Mouse (Mus musculus) neural tube, embryonic 14.5 days (tissue): Measurements from ENCODE around the gene Rufy3. TPM values are rescaled to one million over a fixed set of nuclear protein-coding genes. Genes with fewer than 3 reads are reported as not detected.
"Not testable (repeated sequence)": the region's sequence is repeated elsewhere in the genome, so short reads cannot be mapped to it uniquely, and the experiment has no call there.

Experiments used
- ATAC-seq: fragments of 200-750 bp; cut with Nextera tagmentation; 2 replicates; pipeline ENCODE4 v1.8.0; 2017; ENCODE audit warnings: low read depth, mild to moderate bottlenecking, moderate TSS enrichment, moderate library complexity
- H3K27ac ChIP-seq: fragments of 300-500 bp; sonication (generic); 2 replicates; pipeline ENCODE4 v1.5.1; 2014; ENCODE audit warnings: low read depth, mild to moderate bottlenecking, control low read depth, low read length, moderate library complexity, mixed read lengths
- H3K27me3 ChIP-seq: fragments of 300-500 bp; sonication (generic); 2 replicates; pipeline ENCODE4 v1.6.1; 2014; ENCODE audit warnings: low read length; ENCODE audit not compliant: control insufficient read depth, insufficient read depth
- H3K36me3 ChIP-seq: fragments of 300-500 bp; sonication (generic); 2 replicates; pipeline ENCODE4 v1.6.1; 2014; ENCODE audit warnings: low read length, mixed read lengths; ENCODE audit not compliant: control insufficient read depth, insufficient read depth
- H3K4me1 ChIP-seq: fragments of 300-500 bp; sonication (generic); 2 replicates; pipeline ENCODE4 v1.6.1; 2014; ENCODE audit warnings: low read length; ENCODE audit not compliant: control insufficient read depth, insufficient read depth
- H3K4me2 ChIP-seq: fragments of 300-500 bp; sonication (generic); 2 replicates; pipeline ENCODE4 v1.6.1; 2014; ENCODE audit warnings: mild to moderate bottlenecking, low read depth, low read length, control low read depth
- H3K4me3 ChIP-seq: fragments of 300-500 bp; sonication (generic); 2 replicates; pipeline ENCODE4 v1.5.1; 2014; ENCODE audit warnings: low read depth, low read length, control low read depth, mixed read lengths
- H3K9ac ChIP-seq: fragments of 300-500 bp; sonication (generic); replicated peaks from 2 replicates; pipeline ENCODE4 v1.6.1; 2014; ENCODE audit warnings: low read depth, mild to moderate bottlenecking, control low read depth, low read length, mixed read lengths
- H3K9me3 ChIP-seq: fragments of 300-500 bp; sonication (generic); 2 replicates; pipeline ENCODE4 v1.6.1; 2016; ENCODE audit warnings: low read length; ENCODE audit not compliant: control insufficient read depth
- WGBS: fragments of 180-500 bp; shearing (Covaris S2); extraction: QIAGEN DNeasy Blood & Tissue Kit; methylation state at CpG from one replicate; pipeline ENCODE4 v1.1.7; 2014; 5-methylcytosine and 5-hydroxymethylcytosine counted together
- polyA plus RNA-seq: library from polyadenylated mRNA; unstranded; fragments of >200 nt; fragmentation: Nextera tagmentation; extraction: Ambion mirVana; gene quantifications from 2 replicates; pipeline ENCODE4 v1.2.1, GENCODE M21; 2014

Rufy3 gene
- polyA plus RNA-seq: 300 and 310 TPM in 2 replicates

DNA sequence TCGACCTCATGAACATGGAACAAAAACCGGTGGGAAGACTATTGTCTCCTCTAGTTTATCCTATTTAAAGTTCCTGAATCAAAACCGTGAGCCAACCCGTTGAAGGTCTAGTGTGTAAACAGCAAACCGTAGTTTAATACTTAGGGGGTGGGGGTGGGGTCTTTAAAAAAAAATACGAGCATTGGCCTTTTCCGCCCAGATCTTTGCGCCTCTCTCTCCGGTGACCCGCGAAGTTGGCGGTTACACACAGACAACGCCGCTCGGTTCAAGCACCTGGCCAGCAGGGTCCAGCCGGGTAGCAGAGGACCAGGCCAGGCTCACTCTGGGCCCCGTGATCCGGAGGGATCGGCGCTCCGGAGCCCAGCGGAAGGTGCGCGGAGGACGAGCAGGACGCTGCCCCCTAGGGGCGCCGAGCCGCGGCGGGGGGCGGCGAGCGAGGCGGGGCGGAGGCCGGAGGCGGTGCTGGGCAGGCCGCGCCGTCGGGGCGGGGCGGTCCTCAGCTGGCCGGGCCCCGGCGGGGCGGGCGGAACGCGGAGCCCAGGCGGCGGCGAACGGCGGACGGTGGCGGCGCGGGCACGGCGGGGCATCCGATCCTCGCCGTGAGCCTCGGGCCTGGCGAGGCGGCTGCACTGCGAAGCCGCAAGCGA, at the start of gene Rufy3:
Rufy3 (plus strand) TSS at position 540 of the 647 bp plus-strand sequence.
- Histone ChIP-seq H3K36me3 (no peaks in the 10 kb centered on the region), H3K27me3 (no peaks in the 10 kb centered on the region), H3K9ac (peak within 1 kb of the TSS; percentile 83), H3K4me1 (0 out of 2 replicates have a peak, but pooled peaks cover 3% of the 10 kb centered on the region), H3K4me2 (peak within 1 kb of the TSS; percentile 66), H3K9me3 (no peaks in the 10 kb centered on the region), H3K27ac (peak within 1 kb of the TSS; percentile 85), H3K4me3 (peak within 1 kb of the TSS; percentile 88)
- ATAC-seq: peak; percentile 83
- under 1% methylated on average over 52 of the region's 71 CpGs for WGBS

DNA sequence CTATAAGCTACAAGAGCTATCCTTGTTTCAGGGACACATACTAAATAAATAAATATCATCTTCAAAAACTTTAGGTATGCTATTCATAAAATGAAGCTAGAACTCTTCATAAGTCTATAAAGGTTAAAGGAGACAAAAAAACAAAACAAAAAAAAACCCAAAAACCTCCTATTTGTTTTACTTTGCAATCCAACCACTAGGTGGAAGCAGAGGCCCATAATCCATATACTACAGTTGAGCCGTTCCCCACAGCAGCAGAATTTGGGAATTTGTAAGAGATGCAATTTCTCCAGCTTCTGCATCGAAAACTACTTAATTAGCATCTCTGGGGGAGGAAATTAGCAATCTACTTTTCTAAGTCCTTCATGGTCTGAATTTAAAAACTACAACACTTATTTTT, 45.6 kb upstream of the Rufy3 start:
- Histone ChIP-seq H3K4me3 (no peak overlapping the region), H3K9me3 (no peaks in the 10 kb centered on the region), H3K4me1 (no peaks in the 10 kb centered on the region), H3K36me3 (no peaks in the 10 kb centered on the region), H3K4me2 (no peak overlapping the region), H3K9ac (no peak overlapping the region), H3K27ac (no peak overlapping the region), H3K27me3 (no peaks in the 10 kb centered on the region)
- WGBS: 3% methylated on average over 2 of the region's 2 CpGs
- peak; percentile 81; the same call in 1 of the 2 replicates for ATAC-seq

DNA sequence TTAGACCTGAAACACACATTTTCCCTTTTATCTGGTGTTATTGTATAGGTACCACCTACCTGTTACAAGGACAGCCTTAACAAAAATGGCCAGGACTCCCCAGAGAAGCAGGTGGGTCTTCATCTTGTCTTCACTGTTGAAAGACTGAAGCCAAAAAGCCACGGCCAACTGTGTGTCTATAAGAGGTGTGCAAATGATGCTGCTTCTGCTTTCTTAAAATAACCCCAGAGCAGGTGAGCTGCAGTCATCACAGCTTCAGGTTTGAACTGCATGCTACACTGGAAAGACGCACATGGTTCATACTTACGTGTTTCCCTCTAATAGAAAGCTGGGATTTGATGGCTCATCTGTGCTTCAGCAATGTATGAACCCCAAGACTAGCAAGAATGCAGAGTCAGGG, 37.2 kb upstream of the Rufy3 start, which contains the start of gene Jchain:
Jchain (minus strand) TSS at position 235 of the 400 bp plus-strand sequence.
- Histone ChIP-seq H3K4me2 (no peak within 1 kb of the TSS), H3K27ac (no peak within 1 kb of the TSS), H3K4me3 (no peak within 1 kb of the TSS), H3K9me3 (no peaks in the 10 kb centered on the region), H3K27me3 (no peaks in the 10 kb centered on the region), H3K36me3 (no peaks in the 10 kb centered on the region), H3K4me1 (no peaks in the 10 kb centered on the region), H3K9ac (no peak within 1 kb of the TSS)
- no peak for ATAC-seq
- WGBS: 94% methylated on average over 3 of the region's 3 CpGs

DNA sequence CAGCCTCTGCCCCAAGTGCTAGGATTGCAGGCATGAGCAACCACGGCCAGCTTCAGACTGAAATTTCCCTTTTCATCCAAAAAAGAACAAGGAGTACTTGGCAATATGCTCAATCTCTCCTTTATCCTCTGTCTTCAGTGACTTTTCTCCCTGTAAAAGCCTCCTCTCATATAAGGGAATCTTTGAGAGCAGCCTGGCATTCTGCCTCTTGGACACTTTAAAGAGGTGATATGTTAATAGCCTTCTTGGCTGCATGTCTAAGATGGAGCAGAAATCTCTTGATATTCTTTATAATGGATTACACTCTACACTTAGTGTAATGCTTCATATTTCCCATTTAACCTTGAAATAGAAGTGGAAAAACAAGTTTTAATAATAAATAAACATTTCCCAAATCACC, 33.9 kb upstream of the Rufy3 start:
- H3K36me3 ChIP-seq: no peaks in the 10 kb centered on the region
- no peak overlapping the region for H3K9ac ChIP-seq
- no peaks in the 10 kb centered on the region for H3K4me1 ChIP-seq
- no peak for ATAC-seq
- H3K27me3 ChIP-seq: no peaks in the 10 kb centered on the region
- H3K9me3 ChIP-seq: no peaks in the 10 kb centered on the region
- H3K4me2 ChIP-seq: no peak overlapping the region
- no peak overlapping the region for H3K27ac ChIP-seq
- WGBS: 78% methylated on average over 1 of the region's 1 CpGs
- no peak overlapping the region for H3K4me3 ChIP-seq

DNA sequence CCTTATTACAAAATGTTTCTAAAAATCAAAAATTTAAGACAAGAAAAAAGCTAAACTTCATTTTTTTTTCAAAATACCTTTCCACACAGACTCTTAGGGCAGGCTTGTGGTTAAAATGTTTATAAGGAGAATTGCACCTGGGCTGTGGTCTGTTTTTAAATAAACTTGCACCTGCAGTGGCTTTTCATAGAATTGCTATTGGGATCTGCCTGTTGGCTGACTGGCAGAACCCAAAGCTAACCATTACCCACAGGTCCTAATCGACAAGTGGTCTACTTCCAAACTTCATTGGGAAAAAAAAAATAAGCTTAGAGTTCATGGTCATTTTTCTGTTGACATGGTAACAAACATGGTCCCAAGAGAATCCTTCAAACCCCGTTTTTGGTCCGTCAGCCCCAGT, 30.1 kb upstream of the Rufy3 start:
- WGBS: 71% methylated on average over 3 of the region's 3 CpGs
- no peaks in the 10 kb centered on the region for H3K27me3 ChIP-seq
- no peaks in the 10 kb centered on the region for H3K9me3 ChIP-seq
- no peak overlapping the region for H3K4me3 ChIP-seq
- no peak overlapping the region for H3K27ac ChIP-seq
- no peak for ATAC-seq
- no peaks in the 10 kb centered on the region for H3K4me1 ChIP-seq
- H3K36me3 ChIP-seq: no peaks in the 10 kb centered on the region
- H3K9ac ChIP-seq: no peak overlapping the region
- no peak overlapping the region for H3K4me2 ChIP-seq

DNA sequence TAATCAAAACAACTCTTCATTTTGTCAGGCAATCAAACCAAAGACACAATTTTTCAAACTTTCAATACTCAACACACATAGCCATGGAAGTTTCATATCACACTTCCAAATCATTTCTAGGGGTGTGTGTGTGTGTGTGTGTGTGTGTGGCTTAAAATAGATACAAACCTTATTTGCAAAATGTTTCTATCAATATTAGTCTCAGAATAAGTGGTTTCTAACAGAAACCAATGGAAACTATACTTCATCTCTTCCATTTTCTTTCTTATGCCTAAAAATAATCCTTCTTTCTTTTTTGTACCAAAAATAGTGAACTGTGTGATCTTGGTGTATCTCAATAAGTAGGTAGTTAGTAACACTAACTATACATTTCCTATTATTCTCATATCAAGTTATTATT, 24.0 kb upstream of the Rufy3 start:
- no peak overlapping the region for H3K4me2 ChIP-seq
- no peak overlapping the region for H3K9ac ChIP-seq
- no peaks in the 10 kb centered on the region for H3K27me3 ChIP-seq
- ATAC-seq: no peak
- no peak overlapping the region for H3K27ac ChIP-seq
- H3K4me1 ChIP-seq: no peaks in the 10 kb centered on the region
- H3K9me3 ChIP-seq: no peaks in the 10 kb centered on the region
- no peak overlapping the region for H3K4me3 ChIP-seq
- H3K36me3 ChIP-seq: no peaks in the 10 kb centered on the region

DNA sequence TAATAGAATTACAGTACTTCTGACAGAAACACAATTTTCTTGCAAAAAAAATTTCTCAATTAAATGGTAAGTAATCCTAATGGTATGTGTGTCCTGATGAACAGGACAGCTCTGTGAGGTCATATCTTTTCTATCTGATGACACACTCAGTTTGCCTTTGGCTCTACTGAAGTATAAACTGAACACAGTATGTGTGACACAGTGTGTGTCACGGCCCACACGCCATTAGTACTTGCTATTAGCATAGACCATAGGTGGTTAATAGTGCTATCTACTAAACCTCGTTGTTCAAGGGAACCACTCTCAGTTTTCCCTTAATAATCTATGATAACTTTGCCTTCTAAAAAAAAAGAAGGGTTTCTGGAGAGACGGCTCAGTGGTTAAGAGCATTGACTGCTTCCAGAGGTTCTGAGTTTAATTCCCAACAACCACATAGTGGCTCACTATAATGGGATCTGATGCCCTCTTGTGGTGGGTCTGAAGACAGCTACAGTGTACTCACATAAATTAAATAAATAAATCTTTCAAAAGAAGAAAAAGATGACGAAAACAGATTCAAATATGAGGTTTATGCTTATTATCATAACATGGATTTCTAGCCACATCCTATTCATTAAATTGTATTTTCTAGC, 22.1 kb upstream of the Rufy3 start:
- Histone ChIP-seq H3K9me3 (no peaks in the 10 kb centered on the region), H3K27ac (no peak overlapping the region), H3K27me3 (no peaks in the 10 kb centered on the region), H3K36me3 (no peaks in the 10 kb centered on the region), H3K9ac (no peak overlapping the region), H3K4me1 (no peaks in the 10 kb centered on the region), H3K4me2 (no peak overlapping the region), H3K4me3 (no peak overlapping the region)
- peak; percentile 91 for ATAC-seq
- 63% methylated on average over 5 of the region's 5 CpGs for WGBS

DNA sequence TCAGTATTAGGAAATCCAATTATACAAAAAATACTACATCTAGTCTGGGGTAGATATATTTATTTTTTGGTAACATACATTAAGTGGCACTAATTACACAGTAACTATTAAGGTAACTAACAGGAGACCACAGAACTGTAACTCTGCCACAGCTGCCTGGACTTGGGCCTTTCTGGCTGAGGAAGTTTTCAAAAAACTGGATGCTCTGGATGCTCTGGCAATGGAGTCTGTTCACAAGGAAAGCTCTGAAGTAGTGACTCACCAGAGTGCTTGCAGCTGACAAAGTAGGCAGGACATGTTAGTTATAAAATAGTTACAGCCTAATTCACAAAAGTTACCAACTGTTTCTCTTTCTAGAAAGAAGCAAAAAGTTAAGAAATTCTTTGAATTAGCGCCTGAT, 20.4 kb upstream of the Rufy3 start:
- not testable (repeated sequence) for H3K27me3 ChIP-seq, H3K9me3 ChIP-seq, H3K9ac ChIP-seq, H3K4me3 ChIP-seq, H3K27ac ChIP-seq, H3K4me2 ChIP-seq, ATAC-seq, H3K36me3 ChIP-seq, H3K4me1 ChIP-seq
- WGBS: 94% methylated on average over 1 of the region's 1 CpGs

- Histone ChIP-seq H3K4me3 (no peak overlapping the region), H3K4me1 (no peaks in the 10 kb centered on the region), H3K27me3 (no peaks in the 10 kb centered on the region), H3K27ac (no peak overlapping the region), H3K9ac (no peak overlapping the region), H3K36me3 (no peaks in the 10 kb centered on the region), H3K4me2 (no peak overlapping the region), H3K9me3 (no peaks in the 10 kb centered on the region)
- WGBS: 88% methylated on average over 7 of the region's 7 CpGs
- no peak for ATAC-seq
Measured at GRCm38 (mm10) chr5:88545536-88545935, 19.3 kb upstream of the Rufy3 start.
